Mouse (Mus musculus) small intestine, adult 2 months (tissue): ENCODE measurements around the gene Cpe. TPM values are rescaled to one million over a fixed set of nuclear protein-coding genes. Genes with fewer than 3 reads are reported as not detected.

Experiments
- H3K27ac ChIP-seq: fragments of 200-500 bp; 2 replicates; pipeline ENCODE4 v1.5.1; 2012; ENCODE audit warnings: low read depth, low read length, control low read depth, inconsistent platforms; ENCODE audit not compliant: insufficient read depth
- H3K27me3 ChIP-seq: fragments of 200-500 bp; 2 replicates; pipeline ENCODE4 v1.6.1; 2012; ENCODE audit warnings: mild to moderate bottlenecking, moderate library complexity, low read length, inconsistent platforms; ENCODE audit not compliant: control insufficient read depth, insufficient read depth
- H3K36me3 ChIP-seq: fragments of 200-500 bp; 2 replicates; pipeline ENCODE4 v1.6.1; 2012; ENCODE audit warnings: mild to moderate bottlenecking, low read length, control low read depth, inconsistent platforms; ENCODE audit not compliant: control insufficient read depth, insufficient read depth
- H3K4me1 ChIP-seq: fragments of 200-500 bp; 2 replicates; pipeline ENCODE4 v1.6.1; 2012; ENCODE audit warnings: low read length, inconsistent platforms, mixed read lengths; ENCODE audit not compliant: control insufficient read depth, insufficient read depth, insufficient read length
- H3K4me3 ChIP-seq: fragments of 200-500 bp; 2 replicates; pipeline ENCODE4 v1.5.1; 2012; ENCODE audit warnings: low read depth, mild to moderate bottlenecking, control low read depth, inconsistent platforms, low read length, moderate library complexity
- CTCF ChIP-seq: fragments of 200-500 bp; IDR thresholded peaks from 2 replicates; pipeline ENCODE4 v1.5.1; 2012; ENCODE audit warnings: low read depth, mild to moderate bottlenecking, control low read depth, inconsistent platforms, low read length, moderate library complexity, mixed read lengths; ENCODE audit not compliant: insufficient replicate concordance, insufficient read length; ENCODE audit errors: extremely low read depth
- POLR2A ChIP-seq: fragments of 200-500 bp; IDR thresholded peaks from 2 replicates; pipeline ENCODE4 v1.6.1; 2012; ENCODE audit warnings: low read depth, mild to moderate bottlenecking, control low read depth, inconsistent platforms, low read length, moderate library complexity
- WGBS: fragments of 180-500 bp; shearing (Covaris S2); methylation state at CpG from one replicate; pipeline ENCODE4 v1.1.7; 2018; 5-methylcytosine and 5-hydroxymethylcytosine counted together
- polyA plus RNA-seq: library from polyadenylated mRNA; depleted of rRNA; stranded (reverse); fragments of >200 nt; gene quantifications from 2 replicates; pipeline ENCODE4 v1.2.3, GENCODE M21; 2012

Cpe gene
- polyA plus RNA-seq, 1 experiment, result 24.5 TPM

- TF ChIP-seq POLR2A, result no peak
- no peak for TF ChIP-seq CTCF
- Histone ChIP-seq H3K4me3 (no peak overlapping the region), H3K36me3 (no peaks in the 10 kb centered on the region), H3K27me3 (no peaks in the 10 kb centered on the region), H3K4me1 (no peaks in the 10 kb centered on the region), H3K27ac (no peak overlapping the region)
- WGBS, result 52% methylated on average over 8 of the region's 8 CpGs
Measured at GRCm38 (mm10) chr8:64634131-64634865, 58.6 kb downstream of the Cpe start.

- H3K27ac ChIP-seq, result no peak overlapping the region
- WGBS, result 87% methylated on average over 4 of the region's 4 CpGs
- H3K4me1 ChIP-seq, result no peaks in the 10 kb centered on the region
- H3K4me3 ChIP-seq, result no peak overlapping the region
- H3K27me3 ChIP-seq, result no peaks in the 10 kb centered on the region
- H3K36me3 ChIP-seq, result no peaks in the 10 kb centered on the region
- no peak for TF ChIP-seq CTCF
- TF ChIP-seq POLR2A, result no peak
Measured at GRCm38 (mm10) chr8:64632169-64632568, 60.7 kb downstream of the Cpe start.

- Histone ChIP-seq H3K27me3 (no peaks in the 10 kb centered on the region), H3K36me3 (no peaks in the 10 kb centered on the region), H3K4me3 (no peak overlapping the region), H3K27ac (no peak overlapping the region), H3K4me1 (no peaks in the 10 kb centered on the region)
- WGBS, result 42% methylated on average over 2 of the region's 2 CpGs
- TF ChIP-seq POLR2A (no peak), CTCF (no peak)
Measured at GRCm38 (mm10) chr8:64631761-64632160, 61.1 kb downstream of the Cpe start.

GRCm38 (mm10) chr8:64629034-64629760 is 63.7 kb downstream of the Cpe start:
- Histone ChIP-seq H3K27ac (no peak overlapping the region), H3K4me1 (no peaks in the 10 kb centered on the region), H3K27me3 (no peaks in the 10 kb centered on the region), H3K36me3 (no peaks in the 10 kb centered on the region), H3K4me3 (no peak overlapping the region)
- no peak for TF ChIP-seq CTCF
- TF ChIP-seq POLR2A, result no peak
- 89% methylated on average over 6 of the region's 6 CpGs for WGBS

DNA sequence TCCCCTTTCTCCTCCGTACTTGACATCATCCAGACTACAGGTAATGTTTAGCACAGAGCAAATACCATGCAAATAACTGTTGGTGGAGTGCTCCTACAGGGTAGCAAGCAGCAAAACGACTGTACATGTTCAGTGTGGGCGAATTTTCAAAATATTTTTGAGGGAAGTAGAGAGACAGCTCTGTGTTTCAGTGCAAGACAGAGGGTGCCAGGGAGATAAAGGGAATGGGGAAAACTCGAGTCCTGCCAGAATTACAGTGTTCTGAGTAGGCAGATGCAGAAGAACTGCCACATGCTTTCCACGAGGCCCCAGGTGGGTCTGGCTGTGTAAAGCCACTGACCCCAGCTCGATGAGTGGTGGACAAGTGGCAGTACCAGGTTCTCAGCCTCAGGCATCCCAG is 64.8 kb downstream of the Cpe start:
- Histone ChIP-seq H3K4me3 (no peak overlapping the region), H3K4me1 (no peaks in the 10 kb centered on the region), H3K36me3 (no peaks in the 10 kb centered on the region), H3K27me3 (no peaks in the 10 kb centered on the region), H3K27ac (no peak overlapping the region)
- TF ChIP-seq POLR2A (no peak), CTCF (no peak)
- WGBS, result 74% methylated on average over 6 of the region's 6 CpGs

DNA sequence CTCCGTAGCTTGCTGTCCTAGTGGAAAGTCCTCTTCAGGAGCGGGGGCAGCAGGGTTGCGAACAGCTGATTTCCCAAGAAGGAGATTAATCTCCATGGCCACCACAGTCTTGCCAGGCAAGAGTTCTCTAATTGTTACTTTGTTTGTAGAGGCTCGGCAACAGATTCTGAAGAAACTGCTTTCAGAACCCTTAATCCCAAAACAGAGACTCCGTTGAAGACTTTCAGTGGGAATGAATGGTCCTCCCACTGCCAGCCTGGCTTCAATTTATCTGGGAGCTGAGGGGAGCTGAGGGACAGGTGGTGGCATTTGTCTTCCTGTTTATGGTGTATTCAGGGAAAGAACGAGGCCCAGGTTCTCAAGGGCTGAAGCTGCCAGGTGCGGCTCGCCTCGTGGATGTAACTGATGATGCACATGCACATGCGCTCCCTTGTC is 68.2 kb downstream of the Cpe start:
- H3K27ac ChIP-seq, result no peak overlapping the region
- H3K4me1 ChIP-seq, result peaks cover 2% of the 10 kb centered on the region; the same call in 1 of the 2 replicates
- H3K4me3 ChIP-seq, result no peak overlapping the region
- no peak for TF ChIP-seq POLR2A
- no peak for TF ChIP-seq CTCF
- WGBS, result 75% methylated on average over 10 of the region's 10 CpGs
- no peaks in the 10 kb centered on the region for H3K36me3 ChIP-seq
- no peaks in the 10 kb centered on the region for H3K27me3 ChIP-seq
